Mouse (Mus musculus) olfactory bulb, adult 2 months (tissue): Measurements from ENCODE around the gene Vmac. TPM values are rescaled to one million over a fixed set of nuclear protein-coding genes. Genes with fewer than 3 reads are reported as not detected.

Experiments used
- H3K27ac ChIP-seq: fragments of 200-500 bp; 2 replicates; pipeline ENCODE4 v1.5.1; 2012; ENCODE audit warnings: low read depth, low read length; ENCODE audit not compliant: insufficient read depth
- H3K4me1 ChIP-seq: fragments of 200-500 bp; 2 replicates; pipeline ENCODE4 v1.6.1; 2012; ENCODE audit warnings: low read length; ENCODE audit not compliant: control insufficient read depth, insufficient read depth
- H3K4me3 ChIP-seq: fragments of 200-500 bp; 2 replicates; pipeline ENCODE4 v1.5.1; 2012; ENCODE audit warnings: mild to moderate bottlenecking, low read depth, low read length, moderate library complexity; ENCODE audit not compliant: insufficient read depth
- CTCF ChIP-seq: fragments of 200-500 bp; IDR thresholded peaks from 2 replicates; pipeline ENCODE4 v1.5.1; 2012; ENCODE audit warnings: low read depth, mild to moderate bottlenecking, low read length, moderate library complexity; ENCODE audit not compliant: insufficient read depth
- POLR2A ChIP-seq: fragments of 200-500 bp; IDR thresholded peaks from 2 replicates; pipeline ENCODE4 v1.6.1; 2012; ENCODE audit warnings: mild to moderate bottlenecking, low read depth, low read length, moderate library complexity; ENCODE audit not compliant: insufficient read depth
- WGBS: fragments of 180-500 bp; shearing (Covaris S2); methylation state at CpG from one replicate; pipeline ENCODE4 v1.1.7; 2018; 5-methylcytosine and 5-hydroxymethylcytosine counted together
- polyA plus RNA-seq: library from polyadenylated mRNA; stranded (reverse); fragments of >200 nt; gene quantifications from 2 replicates; pipeline ENCODE4 v1.2.4, GENCODE M21; 2012; ENCODE audit warnings: low replicate concordance; ENCODE audit not compliant: missing spikeins, insufficient read depth, insufficient read length

Vmac gene
- polyA plus RNA-seq, 1 experiment = not detected

DNA sequence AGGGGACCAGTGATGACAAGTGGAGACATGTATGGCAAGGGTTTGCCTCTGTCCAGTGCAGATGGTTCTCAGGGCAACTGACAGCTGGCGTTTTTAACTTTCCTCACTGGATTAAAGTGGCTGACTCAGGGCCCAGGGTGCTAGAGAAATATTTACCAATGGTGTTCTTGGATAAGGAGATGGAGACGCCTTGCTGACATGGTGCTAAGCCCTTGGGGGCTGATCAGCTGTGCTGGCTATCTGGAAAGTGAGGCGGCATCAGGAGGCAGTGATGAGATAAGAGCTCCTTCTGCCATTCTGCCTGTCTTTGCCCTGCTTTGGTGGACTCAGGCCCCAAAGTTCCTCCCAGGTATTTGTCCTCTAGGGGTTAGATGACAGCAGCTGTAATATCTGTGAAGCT lies 34.9 kb downstream of the Vmac start:
- no peak for TF ChIP-seq CTCF
- TF ChIP-seq POLR2A = no peak
- H3K4me1 ChIP-seq = peaks cover 29% of the 10 kb centered on the region
- WGBS = 75% methylated on average over 3 of the region's 3 CpGs
- no peak overlapping the region for H3K27ac ChIP-seq
- no peak overlapping the region for H3K4me3 ChIP-seq

DNA sequence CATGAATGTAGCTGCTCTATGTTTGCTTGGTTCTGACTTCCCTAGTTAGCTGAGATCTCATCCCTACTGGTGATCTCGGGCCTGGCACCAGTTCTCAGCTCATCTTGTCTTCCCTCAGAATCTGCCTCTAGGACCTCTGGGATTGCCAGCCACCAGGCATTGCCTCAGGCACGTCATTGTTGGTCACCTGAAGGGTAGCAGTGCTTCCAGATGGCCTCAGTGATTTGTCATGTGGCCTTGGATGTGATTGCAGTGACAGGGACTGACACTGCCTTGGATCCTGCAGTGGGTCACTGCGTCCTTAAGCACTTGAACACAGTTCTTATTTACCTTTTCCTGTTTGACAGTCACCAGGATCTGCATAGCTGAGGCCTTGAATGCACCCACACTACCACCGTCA lies 36.0 kb downstream of the Vmac start:
- TF ChIP-seq CTCF (no peak), POLR2A (no peak)
- 62% methylated on average over 4 of the region's 4 CpGs for WGBS
- peaks cover 35% of the 10 kb centered on the region for H3K4me1 ChIP-seq
- no peak overlapping the region for H3K4me3 ChIP-seq
- H3K27ac ChIP-seq = no peak overlapping the region

DNA sequence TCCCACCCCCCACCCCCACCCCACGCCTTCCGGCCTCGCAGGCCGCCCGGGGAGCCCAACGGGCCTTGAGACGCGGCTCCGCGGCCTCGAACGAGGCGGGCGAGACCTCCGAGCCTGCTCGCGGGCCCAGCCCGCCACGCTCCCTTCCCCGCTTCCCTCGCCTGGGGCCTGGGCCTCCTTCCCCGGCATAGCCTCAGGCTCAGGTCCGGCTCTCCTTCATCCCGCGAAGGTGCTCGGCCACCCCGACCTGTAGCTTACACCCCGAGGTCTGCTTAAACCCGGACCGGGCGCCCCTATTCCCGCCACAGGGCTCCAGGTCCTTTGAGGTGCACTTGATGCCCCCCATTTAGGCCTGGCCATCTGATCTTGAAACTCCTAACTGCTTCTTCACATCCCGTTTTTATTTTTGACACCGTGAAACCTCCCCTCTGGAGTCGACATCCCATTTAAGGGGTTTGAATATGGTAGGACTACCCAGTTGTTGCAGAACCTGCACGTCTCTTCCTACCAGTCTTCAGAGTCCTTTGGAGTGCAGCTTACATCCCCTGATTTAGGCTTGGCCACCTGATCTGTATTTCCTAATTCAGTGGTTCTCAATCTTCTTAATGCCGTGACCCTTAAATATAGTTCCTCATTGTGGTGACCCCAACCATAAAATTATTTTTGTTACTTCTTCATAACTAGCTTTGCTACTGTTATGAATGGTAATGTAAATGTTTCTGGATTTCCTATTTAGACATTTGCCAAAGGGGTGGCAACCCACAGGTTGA lies 44.0 kb downstream of the Vmac start:
- Histone ChIP-seq H3K27ac (peak overlapping the region; percentile 17; the same call in 1 of the 2 replicates), H3K4me1 (peaks cover 13% of the 10 kb centered on the region), H3K4me3 (peak overlapping the region; percentile 97)
- WGBS = 1% methylated on average over 18 of the region's 37 CpGs
- no peak for TF ChIP-seq POLR2A

- 1% methylated on average over 66 of the region's 66 CpGs for WGBS
- Histone ChIP-seq H3K27ac (peak within 1 kb of the TSS; percentile 93), H3K4me3 (peak within 1 kb of the TSS; percentile 97), H3K4me1 (peaks cover 18% of the 10 kb centered on the region)
- TF ChIP-seq POLR2A = peak; percentile 79
- TF ChIP-seq CTCF = no peak
Measured at GRCm38 (mm10) chr17:56672941-56673646, 44.7 kb downstream of the Vmac start, which contains the start of gene Ranbp3. Gene Ranbp3 (plus strand): TSS chr17:56673294.

- TF ChIP-seq POLR2A (no peak), CTCF (no peak)
- Histone ChIP-seq H3K4me3 (no peak overlapping the region), H3K27ac (no peak overlapping the region), H3K4me1 (peaks cover 8% of the 10 kb centered on the region)
- 88% methylated on average over 8 of the region's 8 CpGs for WGBS
Measured at GRCm38 (mm10) chr17:56669766-56670165, 48.1 kb downstream of the Vmac start.

- 2% methylated on average over 31 of the region's 31 CpGs for WGBS
- TF ChIP-seq CTCF = peak; percentile 92
- no peak for TF ChIP-seq POLR2A
- Histone ChIP-seq H3K27ac (no peak overlapping the region), H3K4me3 (peak overlapping the region; percentile 70), H3K4me1 (peaks cover 5% of the 10 kb centered on the region)
Measured at GRCm38 (mm10) chr17:56668384-56669144, 49.3 kb downstream of the Vmac start.

DNA sequence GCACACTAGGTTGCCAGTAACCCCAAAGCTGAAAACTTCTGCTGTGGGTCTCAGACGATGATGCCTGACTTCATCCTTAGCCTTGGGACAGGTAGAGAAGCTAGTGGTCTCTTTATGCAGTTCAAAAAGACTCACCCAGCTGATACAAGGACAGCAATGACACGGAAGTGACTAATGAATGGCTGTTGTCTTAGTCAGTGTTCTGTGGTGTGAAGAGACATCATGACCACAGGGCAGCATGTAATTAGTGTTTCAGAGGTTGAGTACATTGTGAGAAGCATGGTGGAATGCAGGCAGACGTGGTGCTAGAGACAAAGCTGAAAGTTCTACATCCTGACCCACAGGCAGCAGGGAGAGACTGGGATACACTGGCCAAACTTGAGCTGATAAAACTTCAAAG lies 50.2 kb downstream of the Vmac start:
- Histone ChIP-seq H3K27ac (no peak overlapping the region), H3K4me1 (peaks cover 5% of the 10 kb centered on the region), H3K4me3 (no peak overlapping the region)
- no peak for TF ChIP-seq CTCF
- TF ChIP-seq POLR2A = no peak
- WGBS = 59% methylated on average over 3 of the region's 3 CpGs

DNA sequence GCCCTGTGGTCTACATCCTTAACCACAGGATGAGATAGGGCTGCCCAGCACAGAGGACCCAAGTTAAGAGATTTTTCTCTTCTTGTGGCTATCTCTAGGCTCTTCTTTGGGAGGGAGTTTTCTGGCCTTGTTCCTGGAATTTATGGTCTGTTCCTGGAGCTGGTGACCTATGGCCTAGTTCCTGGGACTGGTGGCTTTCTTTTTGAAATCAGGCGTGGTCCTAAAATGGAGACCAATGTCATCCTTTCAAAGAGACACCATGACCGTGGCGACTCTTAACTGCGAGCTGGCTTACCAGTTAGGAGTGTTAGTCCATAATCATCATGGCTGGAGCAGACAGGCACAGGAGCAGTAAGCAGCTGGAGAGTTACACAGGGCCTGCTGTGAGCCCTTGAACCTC lies 51.4 kb downstream of the Vmac start:
- H3K4me1 ChIP-seq = peaks cover 5% of the 10 kb centered on the region
- 85% methylated on average over 4 of the region's 4 CpGs for WGBS
- H3K4me3 ChIP-seq = no peak overlapping the region
- no peak overlapping the region for H3K27ac ChIP-seq
- TF ChIP-seq CTCF (no peak), POLR2A (no peak)

DNA sequence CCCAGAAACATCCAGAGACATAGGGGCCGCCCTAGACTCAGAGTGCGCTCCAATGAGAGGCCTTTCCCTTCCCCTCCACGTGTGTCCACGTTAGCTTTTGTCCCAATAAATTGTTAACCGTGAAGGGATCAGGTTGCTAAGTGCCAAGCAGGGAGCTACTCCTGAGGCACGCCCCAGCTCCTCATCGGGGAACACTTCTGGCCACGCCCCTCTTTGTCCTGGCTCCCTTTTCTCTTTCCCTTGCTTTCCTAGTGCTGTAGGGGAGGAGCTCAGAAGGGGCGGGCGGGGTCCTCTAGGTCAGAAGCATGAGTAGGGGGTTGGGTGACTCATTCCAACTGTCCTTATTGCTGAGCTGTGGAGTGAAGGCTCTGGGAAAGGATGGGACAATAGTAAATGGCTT lies 53.5 kb downstream of the Vmac start:
- no peak overlapping the region for H3K4me3 ChIP-seq
- 15% methylated on average over 10 of the region's 10 CpGs for WGBS
- TF ChIP-seq POLR2A (no peak), CTCF (no peak)
- no peak overlapping the region for H3K27ac ChIP-seq
- H3K4me1 ChIP-seq = peaks cover 12% of the 10 kb centered on the region

Other genes with a start within 250 kb of the Vmac start
- 198 and 241 TPM in 2 replicates for gene Ptprs, start 241.5 kb downstream of the Vmac start, polyA plus RNA-seq
- gene Znrf4, start 205.6 kb downstream of the Vmac start, polyA plus RNA-seq = not detected in 2 replicates
- not detected in 2 replicates for gene Gm20219, start 163.6 kb downstream of the Vmac start, polyA plus RNA-seq
- gene Safb2, start 133.4 kb downstream of the Vmac start, polyA plus RNA-seq = 339 TPM in 1 of 2 replicates, not detected in the other
- 696 TPM in 1 of 2 replicates, not detected in the other for gene Safb, start 133.2 kb downstream of the Vmac start, polyA plus RNA-seq
- not detected in 2 replicates for gene 2410015M20Rik, start 108.3 kb downstream of the Vmac start, polyA plus RNA-seq
- gene Rpl36, start 104.6 kb downstream of the Vmac start, polyA plus RNA-seq = not detected in 2 replicates
- not detected in 2 replicates for gene Lonp1, start 91.1 kb downstream of the Vmac start, polyA plus RNA-seq
- gene Catsperd, start 89.9 kb downstream of the Vmac start, polyA plus RNA-seq = not detected in 2 replicates
- gene Ranbp3, start 44.7 kb downstream of the Vmac start, polyA plus RNA-seq = not detected in 2 replicates
- gene Ndufa11, start 255 bp downstream of the Vmac start, polyA plus RNA-seq = not detected in 2 replicates
- not detected in 2 replicates for gene Nrtn, start 39.5 kb upstream of the Vmac start, polyA plus RNA-seq
- not detected in 2 replicates for gene Dus3l, start 46.7 kb upstream of the Vmac start, polyA plus RNA-seq
- not detected in 2 replicates for gene Prr22, start 52.2 kb upstream of the Vmac start, polyA plus RNA-seq
- gene Rfx2, start 113.0 kb upstream of the Vmac start, polyA plus RNA-seq = not detected in 2 replicates
- gene Acsbg2, start 156.4 kb upstream of the Vmac start, polyA plus RNA-seq = not detected in 2 replicates
- gene 1700061G19Rik, start 157.5 kb upstream of the Vmac start, polyA plus RNA-seq = not detected in 2 replicates
- gene Mllt1, start 217.4 kb upstream of the Vmac start, polyA plus RNA-seq = not detected in 2 replicates